Mouse (Mus musculus): ENCODE measurements at regions not wholly inside any gene's neighbourhood (a gene's known extent, or its start where the extent isn't known, plus 50 kb on each side); places are given as distances from the start of the nearest gene placed in this dataset.

- TF ChIP-seq CTCF (IDR thresholded peaks at IDR 0.05; ENCODE audit: control insufficient read depth, insufficient read depth, insufficient read length) (no peak), USF1 (IDR thresholded peaks at IDR 0.05; ENCODE audit: low read depth) (no peak)
Observed at GRCm38 (mm10) chr12:79892871-79893270, 219.9 kb downstream of the Zfp36l1 start.

Data from C2C12 (cell line).